Comparison of ENCODE assay signal across 19 mouse cellular contexts in genomic region chr4:100950316-100950715, GRCm38 (mm10).
DNase-seq lines count a peak whose midpoint lies in the region; ATAC-seq and TF ChIP-seq lines count a peak whose summit lies in the region.
"Had no signal": no experiment of that assay in that cellular context is flagged by ENCODE, and none has a peak within 500 bp of the region (broad histone marks: within the 10 kb centered on the region; RNA-seq: fewer than 3 reads in every experiment).

No protein-coding gene starts in this region.

- H3K27me3 ChIP-seq in stomach, postnatal 0 days (ENCODE audit: control insufficient read depth, insufficient read depth, low read length) = no peaks in the 10 kb centered on the region
- H3K27me3 ChIP-seq: forebrain, embryonic 13.5 days had no signal

- 0 out of 2 replicates have a peak overlapping the region, but pooled peaks have one; percentile 35 for H3K27ac ChIP-seq in stomach, postnatal 0 days (replicated peaks)
- H3K27ac ChIP-seq: forebrain, embryonic 13.5 days; heart, embryonic 10.5 days; hindbrain, embryonic 10.5 days; hindbrain, embryonic 14.5 days had no signal

- TF ChIP-seq EP300 in stomach, postnatal 0 days (optimal IDR thresholded peaks at IDR 0.05) = no peak

- no peaks in the 10 kb centered on the region for H3K9me3 ChIP-seq in stomach, postnatal 0 days (ENCODE audit: control insufficient read depth, low read length)
- H3K9me3 ChIP-seq: forebrain, embryonic 13.5 days; heart, embryonic 10.5 days; hindbrain, embryonic 10.5 days had no signal

- H3K4me1 ChIP-seq in stomach, postnatal 0 days (replicated peaks; ENCODE audit: control insufficient read depth, insufficient read depth) = no peaks in the 10 kb centered on the region
- H3K4me1 ChIP-seq: heart, embryonic 10.5 days had no signal

- no peak overlapping the region for H3K4me3 ChIP-seq in stomach, postnatal 0 days (ENCODE audit: low read depth, low read length)
- H3K4me3 ChIP-seq: forebrain, embryonic 13.5 days; heart, embryonic 10.5 days; hindbrain, embryonic 10.5 days had no signal

- peak; percentile 83 for DNase-seq in heart, adult 11 months
- no peak for DNase-seq in heart, adult 9 months (ENCODE audit: low spot score in 2 of 2)
- peak; percentile 62 for DNase-seq in urinary bladder, postnatal 14 days (ENCODE audit: low spot score)
- no peak for DNase-seq in urinary bladder, postnatal 4 days (ENCODE audit: low spot score in 2 of 2)
- peak; percentile 74 for DNase-seq in gonadal fat pad, adult 2 months (ENCODE audit: low read depth)
- DNase-seq in stomach, postnatal 0 days (ENCODE audit: low spot score) = no peak
- no peak for DNase-seq in cerebellum, adult 8-10 months
- no peak for DNase-seq in retina, postnatal 1 day
- DNase-seq: adrenal gland, postnatal 10 days; cerebellum, adult 11 months; cerebellum, adult 9-10 months; cerebellum, postnatal 25 days; forebrain, postnatal 0 days; gastrocnemius, postnatal 14 days; heart, postnatal 14 days had no signal

- H3K9ac ChIP-seq in stomach, postnatal 0 days (ENCODE audit: low read length) = no peak overlapping the region
- H3K9ac ChIP-seq: forebrain, embryonic 13.5 days; forebrain, postnatal 0 days; hindbrain, embryonic 14.5 days had no signal

- ATAC-seq in stomach, postnatal 0 days (ENCODE audit: low FRiP score, low TSS enrichment) = peak; percentile 45
- ATAC-seq: forebrain, embryonic 13.5 days; forebrain, postnatal 0 days had no signal

- 61% methylated on average over 5 of the region's 5 CpGs for WGBS in stomach, postnatal 0 days

- H3K4me2 ChIP-seq in stomach, postnatal 0 days (replicated peaks; ENCODE audit: low read depth) = no peak overlapping the region
- H3K4me2 ChIP-seq: forebrain, embryonic 13.5 days; hindbrain, embryonic 14.5 days had no signal

- H3K36me3 ChIP-seq in stomach, postnatal 0 days (ENCODE audit: control insufficient read depth, insufficient read depth, low read length) = peaks cover 2% of the 10 kb centered on the region; the same call in 1 of the 2 replicates

- TF ChIP-seq CTCF in stomach, postnatal 0 days (IDR thresholded peaks at IDR 0.05; ENCODE audit: low read depth) = no peak

Comparison
In these comparisons a context has a peak if more than half of its experiments do, and no peak if none do; other contexts are left out.
1. DNase-seq: peak in heart, adult 11 months (single experiment), urinary bladder, postnatal 14 days (single experiment) and gonadal fat pad, adult 2 months (single experiment); none in heart, adult 9 months (0 of 2), urinary bladder, postnatal 4 days (0 of 2), stomach, postnatal 0 days (single experiment), cerebellum, adult 8-10 months (single experiment) and retina, postnatal 1 day (single experiment).